Mouse (Mus musculus): ENCODE data around the gene Hnrnpa3.
"Not testable (repeated sequence)": the region's sequence is repeated elsewhere in the genome, so short reads cannot be mapped to it uniquely, and the experiment has no call there.

Hnrnpa3 gene

GRCm38 (mm10) chr2:75679947-75680346 is 20.9 kb downstream of the Hnrnpa3 start:
- no peak for DNase-seq (ENCODE audit: low spot score in 2 of 2)

DNA sequence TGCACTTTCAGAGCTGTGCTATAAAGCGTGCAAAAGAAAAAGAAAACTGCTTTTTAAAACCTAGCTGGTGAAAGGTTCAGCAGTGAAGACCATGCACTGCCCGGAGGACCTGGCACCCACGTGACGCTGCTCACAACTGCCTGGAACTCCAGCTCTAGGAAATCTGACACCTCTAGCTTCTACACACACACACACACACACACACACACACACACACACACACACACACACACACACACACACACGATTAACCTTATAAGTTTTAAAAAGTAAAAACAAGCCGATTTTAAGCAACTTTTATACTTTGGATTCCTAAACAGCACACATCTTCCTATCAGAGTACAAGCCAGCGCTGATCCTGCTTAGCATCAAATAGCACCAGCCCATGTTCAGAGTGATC is 22.4 kb downstream of the Hnrnpa3 start:
- no peak for DNase-seq (ENCODE audit: low spot score in 2 of 2)

- peak; percentile 94 to 97 for DNase-seq (ENCODE audit: low spot score in 2 of 2)
Measured at GRCm38 (mm10) chr2:75682978-75683709, 24.1 kb downstream of the Hnrnpa3 start.

GRCm38 (mm10) chr2:75684526-75684925 is 25.5 kb downstream of the Hnrnpa3 start:
- DNase-seq (ENCODE audit: low spot score in 2 of 2) = no peak

DNA sequence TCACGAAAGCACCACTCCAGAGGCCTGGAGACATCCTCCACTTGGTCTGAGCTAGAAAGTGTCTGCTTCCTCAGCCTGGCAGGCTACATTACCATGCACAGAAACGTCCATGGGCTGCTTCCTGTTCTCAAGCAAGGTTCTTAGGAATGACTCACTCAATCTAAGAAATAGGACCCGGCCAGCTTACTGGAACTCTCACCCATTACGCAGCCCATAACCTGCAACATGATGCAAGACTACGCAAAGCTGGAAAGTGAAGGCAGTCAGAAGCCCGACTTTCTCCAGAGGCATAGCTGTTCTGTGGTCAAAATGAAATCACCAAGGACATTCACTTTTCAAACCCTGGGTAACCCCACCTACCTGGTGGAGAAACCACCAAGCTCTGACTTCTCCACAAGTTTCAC is 26.4 kb downstream of the Hnrnpa3 start:
- DNase-seq (ENCODE audit: low spot score in 2 of 2) = peak; percentile 34 to 59

- no peak for DNase-seq (ENCODE audit: low spot score in 2 of 2)
Measured at GRCm38 (mm10) chr2:75687040-75687749, 28.1 kb downstream of the Hnrnpa3 start.

DNA sequence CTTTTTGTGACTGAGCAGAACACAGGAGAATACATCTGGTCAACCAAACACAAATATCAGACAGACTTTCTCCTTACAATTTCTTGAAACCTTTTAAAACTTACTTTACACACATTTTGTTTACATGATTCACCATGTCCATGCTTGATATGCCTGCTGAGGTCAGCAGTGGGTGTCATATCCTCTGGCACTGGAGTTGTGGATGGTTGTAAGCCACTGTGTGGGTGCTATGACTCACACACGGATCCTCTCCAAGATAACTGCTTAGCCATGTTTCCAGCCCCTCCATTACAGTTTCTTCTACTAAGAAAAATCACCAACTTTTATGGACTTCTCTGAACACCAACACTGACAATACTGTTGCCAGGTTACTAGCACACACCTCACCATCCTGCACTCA is 29.8 kb downstream of the Hnrnpa3 start:
- no peak for DNase-seq (ENCODE audit: low spot score in 2 of 2)

GRCm38 (mm10) chr2:75689482-75690158 is 30.6 kb downstream of the Hnrnpa3 start:
- peak in 1 of 2 experiments; percentile 50 for DNase-seq (ENCODE audit: low spot score in 2 of 2)

GRCm38 (mm10) chr2:75690656-75691055 is 31.6 kb downstream of the Hnrnpa3 start:
- DNase-seq (ENCODE audit: low spot score in 2 of 2) = no peak

- no peak for DNase-seq (ENCODE audit: low spot score in 2 of 2)
Measured at GRCm38 (mm10) chr2:75691316-75691715, 32.3 kb downstream of the Hnrnpa3 start.

DNA sequence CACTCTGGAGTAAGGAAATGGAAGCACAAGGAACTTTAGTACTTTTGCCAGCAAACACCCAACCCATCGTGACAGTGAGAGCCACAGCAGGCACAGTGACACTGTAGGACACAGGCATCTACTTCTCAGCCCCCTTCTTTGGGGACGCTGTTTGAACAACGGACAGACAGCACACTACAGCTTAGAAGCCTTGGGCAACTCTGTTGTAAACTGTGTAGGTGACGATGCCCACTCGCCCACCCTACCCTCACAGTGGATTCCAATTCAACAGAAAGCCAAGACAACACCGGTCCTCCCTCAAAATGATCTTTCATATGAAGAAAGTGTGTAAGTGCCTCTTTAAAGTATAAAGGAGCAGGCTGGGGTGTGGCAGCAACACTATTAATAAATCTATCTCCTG is 33.3 kb downstream of the Hnrnpa3 start:
- no peak for DNase-seq (ENCODE audit: low spot score in 2 of 2)

GRCm38 (mm10) chr2:75694926-75695325 is 35.9 kb downstream of the Hnrnpa3 start:
- not testable (repeated sequence) for DNase-seq (ENCODE audit: low spot score in 2 of 2)

- no peak for DNase-seq (ENCODE audit: low spot score in 2 of 2)
Measured at GRCm38 (mm10) chr2:75695676-75696350, 36.8 kb downstream of the Hnrnpa3 start.

DNA sequence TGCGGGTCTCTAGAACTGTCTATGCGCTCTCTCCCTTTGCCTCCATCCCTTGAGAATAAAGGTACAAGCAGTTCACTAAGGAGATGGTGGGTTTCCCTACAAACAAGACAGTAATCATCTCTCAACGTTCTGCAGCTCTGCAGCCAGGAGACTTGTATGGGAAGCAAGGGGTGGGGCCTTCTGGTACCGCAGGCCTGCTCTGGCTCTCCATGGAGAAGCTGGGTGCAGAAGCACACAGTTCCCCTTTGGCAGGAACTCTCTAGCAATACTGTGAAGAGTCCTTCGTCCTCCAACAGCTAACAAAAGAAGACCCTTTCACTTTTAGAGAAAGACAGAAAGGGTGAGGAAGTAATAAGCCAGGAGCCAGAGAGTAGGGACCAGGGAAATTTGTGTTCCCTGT is 37.3 kb downstream of the Hnrnpa3 start:
- DNase-seq (ENCODE audit: low spot score in 2 of 2) = no peak

GRCm38 (mm10) chr2:75697222-75697621 is 38.2 kb downstream of the Hnrnpa3 start:
- no peak for DNase-seq (ENCODE audit: low spot score in 2 of 2)

DNA sequence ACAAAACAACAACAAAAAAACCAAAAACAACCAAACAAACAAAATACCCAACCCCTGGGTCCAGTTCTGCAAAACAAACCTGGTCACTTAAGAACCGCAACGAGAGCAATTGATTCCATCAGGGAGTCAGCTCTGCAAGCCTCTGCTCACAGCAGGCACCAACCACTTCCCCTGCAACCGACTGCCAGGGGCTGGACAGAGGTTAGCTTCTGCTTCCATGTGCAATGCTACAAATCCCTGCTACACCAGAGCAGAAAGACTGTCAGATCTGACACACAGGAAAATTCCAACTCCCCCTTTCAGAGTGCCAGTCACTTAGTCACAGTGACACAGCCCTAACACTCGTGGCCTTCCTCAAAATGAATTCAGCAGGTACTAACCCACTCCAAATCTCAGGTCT is 38.9 kb downstream of the Hnrnpa3 start:
- DNase-seq (ENCODE audit: low spot score in 2 of 2) = no peak

- no peak for DNase-seq (ENCODE audit: low spot score in 2 of 2)
Measured at GRCm38 (mm10) chr2:75698874-75699273, 39.8 kb downstream of the Hnrnpa3 start.

DNA sequence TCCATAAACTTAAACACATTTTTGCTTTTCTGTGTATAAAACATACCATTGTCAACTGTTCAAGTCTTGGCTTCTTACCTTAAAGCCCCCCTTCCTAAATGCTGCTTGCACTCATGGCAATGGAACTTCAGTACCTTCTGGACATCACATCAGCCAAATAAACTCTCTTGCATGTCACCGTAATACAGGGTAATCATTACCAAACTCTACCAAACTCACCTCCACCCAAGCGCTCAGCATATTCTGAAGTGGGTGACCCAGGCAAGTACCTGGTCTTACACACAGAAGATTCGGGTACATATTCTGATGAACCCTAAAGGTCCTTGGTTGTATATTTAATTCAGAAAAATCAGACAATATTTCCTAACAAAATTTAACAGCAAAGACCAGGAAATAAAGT is 41.5 kb downstream of the Hnrnpa3 start:
- no peak for DNase-seq (ENCODE audit: low spot score in 2 of 2)

GRCm38 (mm10) chr2:75701207-75701606 is 42.1 kb downstream of the Hnrnpa3 start:
- no peak for DNase-seq (ENCODE audit: low spot score in 2 of 2)

GRCm38 (mm10) chr2:75701822-75702587 is 42.9 kb downstream of the Hnrnpa3 start:
- no peak for DNase-seq (ENCODE audit: low spot score in 2 of 2)

DNA sequence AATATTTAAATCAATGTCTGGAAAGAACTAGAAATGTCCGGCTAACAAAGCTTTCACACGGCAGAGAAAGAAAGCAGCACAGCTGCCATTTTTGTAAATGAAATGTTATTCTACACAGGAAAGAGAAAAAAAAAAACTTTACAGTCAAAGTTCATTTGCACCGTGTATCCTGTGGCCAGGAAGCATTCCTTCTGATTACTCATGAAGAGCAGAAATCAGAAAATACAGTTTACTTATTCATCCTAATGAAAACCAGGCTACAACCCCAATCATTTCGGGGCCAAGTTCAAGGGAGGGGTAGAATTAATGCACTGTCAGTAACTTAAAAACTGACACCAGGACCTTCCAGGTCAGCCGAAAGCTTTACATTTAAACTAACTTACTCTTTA is 43.5 kb downstream of the Hnrnpa3 start:
- no peak for DNase-seq (ENCODE audit: low spot score in 2 of 2)
